Mouse (Mus musculus): ENCODE measurements around the gene Ipcef1.

Ipcef1 gene

DNA sequence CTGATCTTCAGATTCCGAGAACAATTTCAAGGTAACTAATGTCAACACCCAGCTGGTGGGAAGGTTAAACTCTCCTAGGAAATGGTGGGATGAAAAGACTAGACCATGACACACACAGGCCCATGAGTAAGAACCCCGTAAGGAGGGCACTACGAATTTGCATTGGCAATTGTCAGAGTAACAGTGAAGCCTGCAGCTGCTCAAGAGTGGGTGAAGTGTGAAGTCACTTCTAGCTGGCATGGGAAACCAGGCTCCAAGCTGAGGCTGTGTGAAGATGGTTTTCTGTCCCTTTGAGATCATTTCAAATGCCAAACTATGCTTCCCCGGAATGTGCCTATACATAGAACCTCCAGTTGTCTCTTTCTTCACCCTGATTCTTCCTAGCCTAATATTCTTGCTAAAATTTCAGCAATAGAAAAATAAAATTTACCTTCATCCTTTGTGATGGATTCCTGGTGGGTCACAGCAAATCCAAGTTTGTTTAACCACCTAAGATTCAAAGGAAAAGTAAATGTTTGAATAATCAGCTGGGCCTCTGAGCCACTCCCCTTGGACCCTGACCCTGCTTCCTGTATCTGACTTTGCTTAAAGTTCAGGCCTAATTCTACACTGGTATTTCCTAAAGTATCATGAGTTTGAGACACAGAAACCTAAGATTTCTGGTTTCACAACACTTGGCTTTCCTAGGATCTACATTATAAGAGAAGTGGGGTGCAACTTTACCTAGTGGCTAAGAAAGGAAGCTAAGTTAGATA is 115.4 kb downstream of the Ipcef1 start:
- Histone ChIP-seq H3K4me3 (replicated peaks; ENCODE audit: low read length) (no peak overlapping the region), H3K36me3 (ENCODE audit: insufficient read depth, low read length) (no peaks in the 10 kb centered on the region), H3K9me3 (ENCODE audit: low read length) (peaks cover 21% of the 10 kb centered on the region), H3K27me3 (ENCODE audit: insufficient read depth, low read length) (no peaks in the 10 kb centered on the region), H3K4me1 (replicated peaks; ENCODE audit: low read depth, low read length) (no peaks in the 10 kb centered on the region)
- TF ChIP-seq NANOG (IDR thresholded peaks at IDR 0.05; ENCODE audit: borderline replicate concordance, low read length) (no peak), CTCF (conservative IDR thresholded peaks at IDR 0.05; ENCODE audit: low read length) (no peak), POU5F1 (IDR thresholded peaks at IDR 0.05; ENCODE audit: borderline replicate concordance, low read length) (no peak)

DNA sequence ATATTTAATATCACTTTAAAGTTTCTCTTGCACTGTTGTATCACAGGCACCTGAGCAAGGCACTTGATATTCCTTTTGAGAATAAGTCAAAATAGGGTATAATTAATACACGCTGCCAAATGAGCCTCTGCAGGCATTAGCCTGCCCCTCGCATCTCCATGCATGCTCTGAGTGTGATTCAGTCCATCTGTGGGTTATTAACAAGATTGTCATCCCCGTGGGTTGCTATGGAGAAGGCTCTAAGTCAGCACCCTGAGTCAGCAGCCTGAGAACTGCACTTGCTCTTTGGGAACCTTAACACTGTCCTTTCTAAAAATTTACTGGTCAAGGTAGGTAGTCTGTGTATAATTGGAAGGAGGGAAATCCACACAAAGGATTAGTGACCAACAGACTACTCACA is 117.5 kb downstream of the Ipcef1 start:
- peaks cover 11% of the 10 kb centered on the region for H3K9me3 ChIP-seq (ENCODE audit: low read length)
- H3K27me3 ChIP-seq (ENCODE audit: insufficient read depth, low read length) = no peaks in the 10 kb centered on the region
- no peak for TF ChIP-seq CTCF (conservative IDR thresholded peaks at IDR 0.05; ENCODE audit: low read length)
- TF ChIP-seq POU5F1 (IDR thresholded peaks at IDR 0.05; ENCODE audit: borderline replicate concordance, low read length) = no peak
- no peak for TF ChIP-seq NANOG (IDR thresholded peaks at IDR 0.05; ENCODE audit: borderline replicate concordance, low read length)
- no peak overlapping the region for H3K4me3 ChIP-seq (replicated peaks; ENCODE audit: low read length)
- H3K4me1 ChIP-seq (replicated peaks; ENCODE audit: low read depth, low read length) = no peaks in the 10 kb centered on the region
- H3K36me3 ChIP-seq (ENCODE audit: insufficient read depth, low read length) = no peaks in the 10 kb centered on the region

GRCm38 (mm10) chr10:6930889-6931288 is 121.4 kb downstream of the Ipcef1 start:
- Histone ChIP-seq H3K4me1 (replicated peaks; ENCODE audit: low read depth, low read length) (no peaks in the 10 kb centered on the region), H3K9me3 (ENCODE audit: low read length) (peaks cover 10% of the 10 kb centered on the region), H3K36me3 (ENCODE audit: insufficient read depth, low read length) (no peaks in the 10 kb centered on the region), H3K27me3 (ENCODE audit: insufficient read depth, low read length) (no peaks in the 10 kb centered on the region), H3K4me3 (replicated peaks; ENCODE audit: low read length) (no peak overlapping the region)
- TF ChIP-seq NANOG (IDR thresholded peaks at IDR 0.05; ENCODE audit: borderline replicate concordance, low read length) (no peak), POU5F1 (IDR thresholded peaks at IDR 0.05; ENCODE audit: borderline replicate concordance, low read length) (no peak), CTCF (conservative IDR thresholded peaks at IDR 0.05; ENCODE audit: low read length) (no peak)

DNA sequence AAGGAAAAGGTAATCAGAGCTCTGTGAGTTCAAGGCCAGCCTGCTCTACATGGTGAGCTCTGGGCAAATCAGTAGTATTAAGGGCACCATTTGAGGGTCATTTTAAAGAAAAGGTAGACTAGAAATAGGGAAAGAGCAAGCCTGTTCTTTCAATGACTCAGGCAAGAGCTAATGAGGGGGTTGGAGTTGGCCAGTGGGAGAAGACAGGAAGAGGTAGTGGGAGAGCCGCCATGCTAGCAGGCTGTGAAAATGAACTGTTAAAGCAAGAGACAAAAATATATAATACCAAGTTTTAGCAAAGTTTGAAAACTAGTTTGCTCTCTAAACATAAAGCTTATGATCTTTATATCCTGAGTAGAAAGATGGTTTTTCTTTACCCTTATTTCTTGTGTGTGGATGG is 121.9 kb downstream of the Ipcef1 start:
- H3K27me3 ChIP-seq (ENCODE audit: insufficient read depth, low read length) = no peaks in the 10 kb centered on the region
- no peaks in the 10 kb centered on the region for H3K4me1 ChIP-seq (replicated peaks; ENCODE audit: low read depth, low read length)
- TF ChIP-seq NANOG (IDR thresholded peaks at IDR 0.05; ENCODE audit: borderline replicate concordance, low read length) (no peak), POU5F1 (IDR thresholded peaks at IDR 0.05; ENCODE audit: borderline replicate concordance, low read length) (no peak), CTCF (conservative IDR thresholded peaks at IDR 0.05; ENCODE audit: low read length) (no peak)
- no peaks in the 10 kb centered on the region for H3K36me3 ChIP-seq (ENCODE audit: insufficient read depth, low read length)
- no peak overlapping the region for H3K4me3 ChIP-seq (replicated peaks; ENCODE audit: low read length)
- peaks cover 10% of the 10 kb centered on the region for H3K9me3 ChIP-seq (ENCODE audit: low read length)

DNA sequence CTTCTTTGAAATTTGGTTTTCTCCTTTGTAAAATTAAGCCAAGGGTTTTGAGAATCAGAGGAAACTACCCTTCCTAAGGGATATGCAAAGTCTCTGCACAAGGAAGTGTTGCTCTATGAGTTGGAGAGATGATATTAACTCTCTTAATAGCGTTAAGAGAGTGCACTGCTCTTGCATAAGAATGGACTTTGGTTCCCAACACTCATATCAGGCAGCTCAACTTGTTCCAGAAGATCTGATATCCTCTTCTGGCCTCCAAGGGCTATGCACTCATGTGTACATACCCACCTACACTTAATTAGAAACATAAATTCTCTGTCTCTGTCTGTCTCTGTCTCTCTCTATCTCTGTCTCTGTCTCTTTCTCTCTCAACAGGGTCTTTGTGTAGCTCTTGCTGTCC is 123.4 kb downstream of the Ipcef1 start:
- H3K27me3 ChIP-seq (ENCODE audit: insufficient read depth, low read length) = no peaks in the 10 kb centered on the region
- H3K4me3 ChIP-seq (replicated peaks; ENCODE audit: low read length) = no peak overlapping the region
- H3K9me3 ChIP-seq (ENCODE audit: low read length) = peaks cover 10% of the 10 kb centered on the region
- no peak for TF ChIP-seq CTCF (conservative IDR thresholded peaks at IDR 0.05; ENCODE audit: low read length)
- H3K36me3 ChIP-seq (ENCODE audit: insufficient read depth, low read length) = no peaks in the 10 kb centered on the region
- no peaks in the 10 kb centered on the region for H3K4me1 ChIP-seq (replicated peaks; ENCODE audit: low read depth, low read length)

DNA sequence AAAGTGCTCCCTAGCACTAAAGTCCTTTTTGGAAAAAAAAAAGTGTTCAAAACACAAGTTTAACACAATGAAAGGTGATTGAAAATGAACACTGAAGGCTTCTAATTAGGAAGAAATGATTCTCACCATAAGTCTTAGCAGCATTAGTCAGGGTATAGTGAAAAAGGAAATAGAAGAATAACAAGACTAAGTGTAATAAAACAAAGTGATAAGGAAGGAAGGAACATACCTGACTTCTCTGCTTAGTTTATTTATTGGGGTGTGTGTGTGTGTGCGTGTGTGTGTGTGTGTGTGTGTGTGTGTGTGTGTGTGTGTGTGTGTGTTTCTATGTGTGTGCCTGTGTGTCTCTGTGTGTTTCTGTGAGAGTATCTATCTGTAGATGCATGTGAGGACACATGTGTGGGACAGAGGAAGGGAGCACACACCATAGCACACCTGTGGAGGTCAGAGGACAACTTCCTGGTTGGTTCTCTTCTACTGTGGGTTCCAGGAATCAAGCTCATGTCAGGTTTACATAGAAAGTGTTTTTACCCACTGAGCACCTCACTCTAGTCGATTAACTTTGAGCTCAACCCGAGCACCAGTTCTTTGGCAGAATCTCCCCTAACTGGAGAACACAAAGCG is 124.6 kb downstream of the Ipcef1 start:
- no peaks in the 10 kb centered on the region for H3K27me3 ChIP-seq (ENCODE audit: insufficient read depth, low read length)
- no peak overlapping the region for H3K4me3 ChIP-seq (replicated peaks; ENCODE audit: low read length)
- no peak for TF ChIP-seq CTCF (conservative IDR thresholded peaks at IDR 0.05; ENCODE audit: low read length)
- no peak for TF ChIP-seq NANOG (IDR thresholded peaks at IDR 0.05; ENCODE audit: borderline replicate concordance, low read length)
- no peak for TF ChIP-seq POU5F1 (IDR thresholded peaks at IDR 0.05; ENCODE audit: borderline replicate concordance, low read length)
- no peaks in the 10 kb centered on the region for H3K36me3 ChIP-seq (ENCODE audit: insufficient read depth, low read length)
- peaks cover 10% of the 10 kb centered on the region for H3K9me3 ChIP-seq (ENCODE audit: low read length)
- no peaks in the 10 kb centered on the region for H3K4me1 ChIP-seq (replicated peaks; ENCODE audit: low read depth, low read length)

GRCm38 (mm10) chr10:6926724-6927123 is 125.6 kb downstream of the Ipcef1 start:
- Histone ChIP-seq H3K27me3 (ENCODE audit: insufficient read depth, low read length) (no peaks in the 10 kb centered on the region), H3K4me1 (replicated peaks; ENCODE audit: low read depth, low read length) (no peaks in the 10 kb centered on the region)
- TF ChIP-seq POU5F1 (IDR thresholded peaks at IDR 0.05; ENCODE audit: borderline replicate concordance, low read length) (no peak), NANOG (IDR thresholded peaks at IDR 0.05; ENCODE audit: borderline replicate concordance, low read length) (no peak), CTCF (conservative IDR thresholded peaks at IDR 0.05; ENCODE audit: low read length) (no peak)

DNA sequence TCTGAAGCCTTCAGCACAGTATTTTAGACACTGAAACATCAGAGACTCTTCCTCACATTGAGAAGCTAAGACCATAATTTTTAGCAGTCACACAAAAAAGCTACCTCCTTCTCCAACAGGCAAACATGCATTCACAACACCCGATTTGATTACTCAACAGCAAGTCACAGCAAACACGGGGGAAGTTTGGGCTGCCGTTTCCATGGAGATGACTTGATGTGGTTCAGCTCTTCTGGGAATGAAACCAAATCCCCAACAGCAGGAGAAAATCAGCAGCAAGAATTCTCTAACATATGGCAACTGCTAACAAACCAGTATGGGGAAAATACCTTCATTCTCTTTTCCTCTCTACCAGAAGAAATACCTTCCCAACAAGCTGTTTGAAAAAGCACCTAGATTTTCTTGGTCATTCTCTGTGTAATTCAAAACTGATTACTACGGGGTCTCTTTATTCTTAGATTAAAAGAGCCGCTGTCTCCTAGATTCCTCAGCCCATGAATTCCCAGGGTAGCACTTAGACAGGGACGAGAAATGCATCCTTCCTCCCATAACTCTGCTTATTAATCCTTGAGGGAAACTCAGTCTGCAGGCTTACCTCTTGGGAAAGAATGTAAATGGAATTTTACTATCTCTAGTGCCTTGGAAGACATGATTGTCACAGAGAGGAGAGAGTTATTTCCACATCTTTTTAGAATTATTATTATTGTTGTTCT is 135.6 kb downstream of the Ipcef1 start:
- Histone ChIP-seq H3K4me1 (replicated peaks; ENCODE audit: low read depth, low read length) (no peaks in the 10 kb centered on the region), H3K9me3 (ENCODE audit: low read length) (no peaks in the 10 kb centered on the region), H3K4me3 (replicated peaks; ENCODE audit: low read length) (no peak overlapping the region), H3K36me3 (ENCODE audit: insufficient read depth, low read length) (no peaks in the 10 kb centered on the region), H3K27me3 (ENCODE audit: insufficient read depth, low read length) (no peaks in the 10 kb centered on the region)
- TF ChIP-seq POU5F1 (IDR thresholded peaks at IDR 0.05; ENCODE audit: borderline replicate concordance, low read length) = no peak
- TF ChIP-seq CTCF (conservative IDR thresholded peaks at IDR 0.05; ENCODE audit: low read length) = no peak
- TF ChIP-seq NANOG (IDR thresholded peaks at IDR 0.05; ENCODE audit: borderline replicate concordance, low read length) = no peak

More at GRCm38 (mm10) chr10:6926724-6927123, 125.6 kb downstream of the Ipcef1 start:
- Histone ChIP-seq H3K36me3 (ENCODE audit: insufficient read depth, low read length) (no peaks in the 10 kb centered on the region), H3K9me3 (ENCODE audit: low read length) (peaks cover 10% of the 10 kb centered on the region), H3K4me3 (replicated peaks; ENCODE audit: low read length) (no peak overlapping the region)

Data from E14TG2a.4 (cell line).